Mouse (Mus musculus) natural killer cell, adult 2 months (primary cell): ENCODE measurements around the gene Zfp287.

Experiments used
- DNase-seq, 2 experiments: peaks; one replicate each; pipeline ENCODE4 v3.0.0; 2022; ENCODE audit warnings: low spot score in 2 of 2

Zfp287 gene

GRCm38 (mm10) chr11:62731311-62732021 is at the start of gene Zfp287:
Gene Zfp287 (minus strand): TSS chr11:62731905.
- peak; percentile 60 to 66 for DNase-seq

- DNase-seq, result no peak
Observed at GRCm38 (mm10) chr11:62776510-62776909, 44.8 kb upstream of the Zfp287 start.

DNA sequence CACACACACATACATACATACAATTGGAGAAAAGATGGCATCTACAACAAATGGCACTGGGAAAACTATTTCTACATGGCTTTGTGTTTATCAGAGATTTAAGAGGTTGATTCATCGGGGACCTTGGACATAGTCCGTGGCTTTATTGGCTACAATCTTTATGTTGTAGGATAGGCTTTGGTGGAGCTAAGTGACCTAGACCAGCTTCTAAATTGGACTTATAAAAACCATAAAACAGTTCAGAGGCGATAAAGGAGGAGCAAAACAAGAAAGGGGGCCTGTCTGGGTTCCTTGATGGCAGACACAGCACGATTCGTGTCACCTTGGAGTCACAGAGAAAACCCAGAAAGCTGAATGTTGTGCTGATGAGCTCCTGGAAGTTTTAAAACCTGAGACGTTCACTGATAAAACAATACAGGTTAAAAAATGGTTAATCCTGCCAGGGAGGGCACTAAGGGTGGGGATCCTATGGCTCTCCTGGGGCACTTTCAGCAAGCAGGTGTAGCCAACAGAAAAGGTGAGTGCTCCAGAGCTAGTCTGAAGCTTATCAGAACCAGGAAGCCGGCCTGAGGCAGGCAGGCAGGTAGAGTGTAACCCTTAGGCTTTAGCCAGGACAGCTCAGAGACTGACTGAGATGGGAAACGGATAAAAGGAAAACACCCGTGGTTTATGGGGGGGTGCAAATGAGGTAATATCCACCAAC is 29.2 kb upstream of the Zfp287 start:
- no peak for DNase-seq

DNA sequence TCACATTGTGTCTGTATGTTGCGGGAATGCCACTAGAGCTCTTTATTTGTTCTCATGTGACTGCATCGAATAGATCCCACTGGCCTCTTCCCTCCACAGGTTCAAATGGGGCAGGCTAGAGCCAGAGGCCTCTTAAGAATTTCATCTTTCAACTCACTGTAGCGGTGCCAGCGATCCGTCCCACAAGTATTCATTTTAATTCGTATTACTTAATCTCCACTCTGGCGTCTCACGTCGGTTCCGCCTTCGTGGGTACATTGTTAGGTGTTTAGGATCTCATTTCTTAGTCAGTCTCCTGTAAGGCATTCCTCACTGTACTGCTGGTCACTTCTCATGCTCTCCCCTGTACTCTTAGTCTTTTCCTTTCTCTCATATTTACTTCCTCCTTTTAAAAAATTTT is 26.8 kb upstream of the Zfp287 start:
- DNase-seq, result no peak

- no peak for DNase-seq
Observed at GRCm38 (mm10) chr11:62757906-62758305, 26.2 kb upstream of the Zfp287 start.

- DNase-seq, result no peak
Observed at GRCm38 (mm10) chr11:62757143-62757507, 25.4 kb upstream of the Zfp287 start.

DNA sequence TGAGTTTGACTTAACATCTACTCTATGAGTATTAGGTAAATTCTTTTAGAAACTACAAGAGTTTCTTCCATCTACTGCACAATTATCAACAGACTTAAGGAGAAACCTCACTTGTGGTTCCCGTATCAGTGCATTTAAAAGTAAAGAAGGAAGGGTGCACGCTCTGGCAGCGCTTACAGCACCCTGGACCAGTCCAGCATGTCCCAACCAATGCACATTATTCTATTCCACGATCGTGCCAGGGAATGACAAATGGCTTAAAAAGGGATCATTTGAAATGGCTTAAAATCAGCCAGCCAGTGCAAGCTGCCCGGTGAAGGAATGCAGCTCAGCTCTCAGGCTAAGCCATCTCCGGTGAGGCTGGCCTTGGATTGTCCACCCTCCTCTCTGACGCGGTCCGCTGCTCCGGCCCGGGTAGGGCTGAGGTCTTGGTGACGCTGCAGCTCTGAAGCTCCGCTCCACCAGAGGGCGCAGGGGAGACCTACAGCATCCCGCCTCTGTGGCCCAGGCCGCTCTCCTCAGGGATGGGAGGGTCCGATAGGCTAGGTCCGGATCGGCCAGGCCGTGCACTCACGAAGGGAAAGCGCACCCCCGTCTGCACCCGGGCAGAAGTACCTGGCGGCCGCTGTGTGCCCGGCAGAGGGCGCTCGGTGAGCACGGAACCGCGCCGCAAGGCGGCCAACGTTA is 24.9 kb upstream of the Zfp287 start:
- peak; percentile 83 to 88 for DNase-seq

DNA sequence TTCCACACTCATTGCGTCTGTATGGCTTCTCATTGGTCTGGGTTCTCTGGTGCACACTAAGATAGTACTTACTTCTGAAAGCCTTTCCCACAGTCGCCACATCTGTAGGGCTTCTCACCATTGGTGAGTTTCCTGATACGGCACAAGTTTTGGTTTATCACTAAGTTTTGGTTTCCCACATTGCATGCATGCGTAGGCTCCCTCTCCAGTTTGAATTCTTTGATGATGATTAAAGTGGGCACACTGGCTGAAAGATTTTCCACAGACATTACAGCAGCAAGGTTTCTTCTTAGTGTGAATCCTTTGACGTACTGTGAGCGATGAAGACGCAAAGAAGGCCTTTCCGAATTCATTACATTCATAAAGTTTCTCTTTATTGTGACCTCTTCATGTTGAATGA is 21.1 kb upstream of the Zfp287 start, which contains the start of gene Gm10428:
Gene Gm10428, plus strand, starts transcription at position 321 of the 400 bp plus-strand sequence.
- DNase-seq, result peak in 1 of 2 experiments; percentile 44

- peak; percentile 35 to 56 for DNase-seq
Observed at GRCm38 (mm10) chr11:62752191-62752590, 20.5 kb upstream of the Zfp287 start.

- DNase-seq, result peak; percentile 23 to 31
Observed at GRCm38 (mm10) chr11:62749445-62749844, 17.7 kb upstream of the Zfp287 start.

GRCm38 (mm10) chr11:62748062-62748461 is 16.4 kb upstream of the Zfp287 start:
- DNase-seq, result no peak

- no peak for DNase-seq
Observed at GRCm38 (mm10) chr11:62747227-62747626, 15.5 kb upstream of the Zfp287 start.

GRCm38 (mm10) chr11:62746001-62746533 is 14.4 kb upstream of the Zfp287 start:
- DNase-seq, result peak; percentile 38 to 65

DNA sequence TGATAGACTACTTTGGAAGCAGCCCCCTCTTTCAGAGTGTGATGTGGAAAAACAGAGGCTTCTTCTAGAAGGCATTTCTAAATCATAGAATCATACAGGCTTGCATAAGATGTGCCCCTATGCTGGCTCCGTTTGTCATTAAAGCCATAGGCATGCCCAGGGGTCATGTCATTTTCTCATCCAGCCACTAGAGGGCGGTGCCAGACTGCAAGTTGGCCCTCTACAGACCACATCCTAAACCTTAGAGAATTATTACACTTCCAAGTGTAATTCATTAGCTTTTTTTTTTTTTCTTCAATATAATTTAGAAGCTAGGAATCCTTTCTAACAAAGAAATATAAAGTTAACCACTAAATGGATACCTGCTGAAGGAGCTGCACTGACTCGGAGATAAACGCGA is 12.4 kb upstream of the Zfp287 start:
- DNase-seq, result peak; percentile 62 to 73

DNA sequence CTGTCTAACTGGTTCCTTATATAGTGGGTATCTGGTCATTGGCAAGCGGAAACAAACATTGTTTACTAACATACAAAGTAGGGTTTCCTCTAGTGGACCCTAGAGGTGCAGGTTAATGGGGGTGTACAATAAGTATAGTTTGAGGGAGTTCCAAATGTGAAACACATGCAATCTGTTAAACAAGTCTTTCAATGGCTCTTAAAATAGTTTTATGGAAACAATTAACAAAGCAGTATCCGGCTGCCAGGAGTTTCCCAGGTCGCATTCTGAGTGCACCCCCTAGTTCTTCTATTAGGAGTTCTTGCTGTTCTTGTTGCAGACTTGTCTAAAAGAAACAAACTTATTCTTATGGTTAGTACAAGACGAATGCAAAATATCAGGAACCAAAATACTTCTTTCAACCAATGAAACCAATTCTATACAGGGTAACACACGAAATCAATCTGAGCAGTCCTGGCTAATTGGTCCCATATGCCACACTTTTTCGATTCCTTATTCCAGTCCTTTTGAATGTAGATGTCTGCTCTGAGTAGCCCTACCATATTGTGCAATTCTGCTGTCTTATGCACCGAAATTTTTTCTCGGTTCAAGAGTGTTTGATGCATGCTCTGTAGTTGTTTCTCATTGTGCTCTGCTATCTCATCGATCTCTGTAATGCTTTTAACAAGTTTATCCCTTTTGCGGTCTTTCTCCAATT is 10.7 kb upstream of the Zfp287 start:
- DNase-seq, result no peak

GRCm38 (mm10) chr11:62741186-62741585 is 9.5 kb upstream of the Zfp287 start:
- DNase-seq, result no peak

DNA sequence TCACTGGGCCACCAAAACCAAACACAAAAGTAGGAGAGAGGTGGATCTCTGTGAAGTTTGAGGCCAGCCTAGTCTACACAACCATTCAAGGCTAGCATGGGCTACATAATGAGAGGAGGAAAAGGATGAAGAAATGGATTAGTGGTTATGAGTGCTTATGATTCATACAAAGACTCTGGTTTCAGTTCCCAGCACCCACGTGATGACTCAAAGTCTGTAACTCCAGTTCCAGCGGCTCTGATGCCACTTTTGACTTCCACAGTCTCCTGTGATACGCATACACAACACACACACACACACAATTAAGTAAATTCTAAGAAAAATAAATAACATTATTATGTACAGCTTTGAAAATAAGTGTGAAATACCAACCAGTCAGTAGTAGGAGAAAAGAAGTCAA is 960 bp upstream of the Zfp287 start:
- no peak for DNase-seq

GRCm38 (mm10) chr11:62732022-62732387 is 300 bp upstream of the Zfp287 start:
- no peak for DNase-seq

- no peak for DNase-seq
Observed at GRCm38 (mm10) chr11:62728276-62728675, 3.4 kb downstream of the Zfp287 start.

GRCm38 (mm10) chr11:62710657-62711056 is 21.0 kb downstream of the Zfp287 start:
- DNase-seq, result no peak

DNA sequence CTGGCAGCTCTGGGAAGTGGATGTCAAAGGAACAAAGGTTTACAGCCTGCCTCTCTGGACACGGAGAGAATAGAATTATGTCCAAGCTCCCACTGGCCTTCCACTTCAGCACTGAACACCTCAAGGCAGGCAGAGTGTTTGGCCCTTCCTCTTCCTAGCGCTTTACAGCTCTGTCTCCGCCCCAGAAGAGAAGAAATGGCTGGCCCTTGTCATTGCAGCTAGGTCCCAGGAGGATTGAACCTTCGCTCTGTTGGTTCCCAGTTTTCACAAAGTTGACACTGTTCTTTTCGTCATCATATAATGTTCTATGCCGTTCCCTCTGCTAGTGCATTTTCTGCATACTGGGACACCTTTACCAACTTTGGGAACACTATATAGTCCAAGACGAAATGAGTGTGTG is 23.5 kb downstream of the Zfp287 start:
- DNase-seq, result no peak

DNA sequence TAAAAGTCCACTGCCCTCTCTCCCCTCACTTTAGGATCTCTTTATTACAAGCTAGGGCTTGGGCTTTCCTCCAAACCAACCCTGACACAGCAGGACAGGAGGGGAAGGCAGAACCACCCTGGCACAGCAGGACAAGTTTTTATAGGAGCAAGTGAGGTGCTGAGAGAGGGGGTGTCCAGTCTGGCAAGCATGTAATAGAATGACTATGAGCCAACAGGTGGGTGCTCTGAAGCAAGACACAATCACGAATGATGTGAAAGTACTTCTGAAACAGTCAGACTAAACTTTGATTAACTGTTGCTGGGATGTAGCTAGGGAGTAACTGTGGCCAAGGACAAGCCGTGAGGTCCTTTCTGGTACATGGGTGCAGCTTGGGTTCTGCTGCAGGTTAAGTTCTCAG is 25.6 kb downstream of the Zfp287 start:
- no peak for DNase-seq
